Mouse (Mus musculus): ENCODE data around the gene Pih1d1. TPM values are rescaled to one million over a fixed set of nuclear protein-coding genes. Genes with fewer than 3 reads are reported as not detected.

The Pih1d1 gene
- polyA plus RNA-seq, 1 experiment from 2014 or later, result 42.3 TPM

DNA sequence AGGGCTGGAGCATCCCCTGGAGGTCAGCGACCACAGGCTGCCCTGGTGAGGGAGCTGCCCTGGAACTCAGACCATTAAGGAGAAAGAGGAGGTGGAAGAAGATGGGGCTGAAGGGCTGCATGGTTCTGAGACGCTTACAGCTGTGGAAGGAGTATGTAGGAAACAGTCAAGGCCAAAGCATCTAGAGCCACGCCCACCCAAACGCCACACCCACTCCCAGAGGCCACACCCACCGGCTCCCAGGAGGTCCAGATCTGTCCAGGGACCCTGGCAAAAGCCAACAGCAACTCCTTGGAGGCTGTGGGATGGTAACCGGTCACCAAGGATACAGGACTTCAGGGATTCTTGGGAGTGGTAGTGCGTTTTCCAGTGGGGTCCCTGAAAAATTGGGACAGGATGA lies 24.4 kb downstream of the Pih1d1 start:
- no peak for ATAC-seq (ENCODE audit: low read depth)
- H3K9me3 ChIP-seq (replicated peaks; ENCODE audit: control insufficient read depth, low read length), result no peaks in the 10 kb centered on the region
- H3K4me3 ChIP-seq (ENCODE audit: low read depth, low read length), result no peak overlapping the region
- WGBS (ENCODE audit: insufficient replicate concordance), result 18% methylated on average over 7 of the region's 7 CpGs
- H3K4me1 ChIP-seq (ENCODE audit: control insufficient read depth, low read depth, low read length), result peaks cover 10% of the 10 kb centered on the region
- H3K9ac ChIP-seq (ENCODE audit: low read depth, low read length), result no peak overlapping the region
- H3K36me3 ChIP-seq (ENCODE audit: control insufficient read depth, insufficient read depth), result no peaks in the 10 kb centered on the region
- no peak overlapping the region for H3K4me2 ChIP-seq (ENCODE audit: low read depth, low read length)
- no peak overlapping the region for H3K27ac ChIP-seq (ENCODE audit: low read length)
- H3K27me3 ChIP-seq (ENCODE audit: control insufficient read depth, insufficient read depth, low read depth, low read length), result peaks cover 97% of the 10 kb centered on the region

DNA sequence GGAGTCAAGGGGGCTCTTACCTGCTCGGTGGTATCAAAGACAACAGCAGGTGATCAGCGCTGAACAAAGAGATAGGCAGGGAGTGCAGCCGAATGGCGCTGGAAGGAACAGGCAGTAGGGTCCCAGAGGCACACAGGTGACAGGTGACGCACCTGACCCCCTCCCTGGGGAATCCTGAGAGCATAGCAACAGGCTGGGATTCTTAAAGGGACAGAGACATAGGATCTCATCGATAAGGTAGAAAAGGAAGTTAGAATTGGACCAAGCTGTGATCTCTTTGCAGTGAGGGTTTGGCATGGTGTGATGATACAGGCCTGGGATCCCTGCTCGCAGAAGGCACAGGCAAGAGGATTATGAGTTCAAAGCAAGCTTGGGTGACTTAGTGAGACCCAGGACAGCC lies 25.4 kb downstream of the Pih1d1 start, which contains the start of gene Gfy:
Gfy (minus strand) TSS at position 101 of the 400 bp plus-strand sequence.
- no peak within 1 kb of the TSS for H3K4me2 ChIP-seq (ENCODE audit: low read depth, low read length)
- no peak within 1 kb of the TSS for H3K4me3 ChIP-seq (ENCODE audit: low read depth, low read length)
- WGBS (ENCODE audit: insufficient replicate concordance), result 25% methylated on average over 7 of the region's 7 CpGs
- no peaks in the 10 kb centered on the region for H3K9me3 ChIP-seq (replicated peaks; ENCODE audit: control insufficient read depth, low read length)
- no peak within 1 kb of the TSS for H3K27ac ChIP-seq (ENCODE audit: low read length)
- ATAC-seq (ENCODE audit: low read depth), result no peak
- no peak within 1 kb of the TSS for H3K9ac ChIP-seq (ENCODE audit: low read depth, low read length)
- peaks cover 99% of the 10 kb centered on the region for H3K27me3 ChIP-seq (ENCODE audit: control insufficient read depth, insufficient read depth, low read depth, low read length)
- no peaks in the 10 kb centered on the region for H3K36me3 ChIP-seq (ENCODE audit: control insufficient read depth, insufficient read depth)
- peaks cover 10% of the 10 kb centered on the region for H3K4me1 ChIP-seq (ENCODE audit: control insufficient read depth, low read depth, low read length)

DNA sequence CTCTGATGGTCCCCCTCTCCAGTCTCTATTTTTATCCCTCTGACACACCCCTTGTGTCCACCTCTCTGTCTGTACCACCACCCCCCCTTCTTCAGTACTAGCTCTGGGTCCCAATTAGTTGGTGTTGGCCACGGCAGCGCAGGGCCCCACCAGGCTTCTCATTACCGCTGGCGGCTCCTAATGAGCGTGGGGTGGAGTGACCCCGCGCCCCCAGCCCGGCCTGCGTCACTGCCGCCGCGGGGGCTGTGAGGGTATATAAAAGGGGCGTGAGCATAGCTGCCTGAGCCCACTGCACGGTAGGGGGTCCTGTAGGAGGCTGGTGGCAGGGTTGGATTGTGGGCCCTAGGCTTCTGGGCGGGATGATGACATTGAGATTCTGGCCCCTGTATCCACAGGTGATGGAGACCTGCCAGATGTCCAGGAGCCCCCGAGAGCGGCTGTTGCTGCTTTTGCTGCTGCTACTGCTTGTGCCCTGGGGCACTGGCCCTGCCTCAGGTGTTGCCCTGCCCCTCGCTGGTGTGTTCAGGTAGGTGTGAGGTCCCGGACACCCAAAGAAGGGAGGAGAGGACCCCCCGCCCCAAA lies 26.9 kb downstream of the Pih1d1 start, which contains the start of gene Pth2:
Pth2 (plus strand) TSS at position 100 of the 582 bp plus-strand sequence.
- Histone ChIP-seq H3K27ac (ENCODE audit: low read length) (no peak within 1 kb of the TSS), H3K36me3 (ENCODE audit: control insufficient read depth, insufficient read depth) (no peaks in the 10 kb centered on the region), H3K4me1 (ENCODE audit: control insufficient read depth, low read depth, low read length) (peaks cover 10% of the 10 kb centered on the region), H3K4me3 (ENCODE audit: low read depth, low read length) (peak within 1 kb of the TSS; percentile 47; the same call in 1 of the 2 replicates), H3K9me3 (replicated peaks; ENCODE audit: control insufficient read depth, low read length) (no peaks in the 10 kb centered on the region), H3K9ac (ENCODE audit: low read depth, low read length) (no peak within 1 kb of the TSS), H3K27me3 (ENCODE audit: control insufficient read depth, insufficient read depth, low read depth, low read length) (peaks cover 96% of the 10 kb centered on the region), H3K4me2 (ENCODE audit: low read depth, low read length) (peak within 1 kb of the TSS; percentile 71)
- ATAC-seq (ENCODE audit: low read depth), result no peak
- 22% methylated on average over 20 of the region's 20 CpGs for WGBS (ENCODE audit: insufficient replicate concordance)

DNA sequence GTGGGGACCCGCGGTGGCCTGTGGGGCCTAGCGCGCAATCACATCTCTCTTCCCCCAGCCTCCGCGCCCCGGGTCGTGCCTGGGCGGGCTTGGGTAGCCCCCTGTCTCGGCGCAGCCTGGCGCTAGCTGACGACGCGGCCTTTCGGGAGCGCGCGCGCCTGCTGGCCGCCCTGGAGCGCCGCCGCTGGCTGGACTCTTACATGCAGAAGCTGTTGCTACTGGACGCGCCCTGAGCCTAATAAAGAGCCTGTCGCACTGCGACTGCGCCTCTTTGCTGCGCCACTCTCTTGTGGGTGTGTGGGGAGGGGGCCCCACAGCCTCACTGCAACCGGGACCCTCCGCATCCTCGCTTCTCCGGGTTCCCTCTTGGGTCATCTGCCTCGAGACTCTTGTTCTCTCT lies 27.4 kb downstream of the Pih1d1 start:
- Histone ChIP-seq H3K27ac (ENCODE audit: low read length) (no peak overlapping the region), H3K9me3 (replicated peaks; ENCODE audit: control insufficient read depth, low read length) (no peaks in the 10 kb centered on the region), H3K4me2 (ENCODE audit: low read depth, low read length) (peak overlapping the region; percentile 71), H3K27me3 (ENCODE audit: control insufficient read depth, insufficient read depth, low read depth, low read length) (peaks cover 96% of the 10 kb centered on the region), H3K9ac (ENCODE audit: low read depth, low read length) (no peak overlapping the region), H3K4me3 (ENCODE audit: low read depth, low read length) (peak overlapping the region; percentile 47; the same call in 1 of the 2 replicates), H3K4me1 (ENCODE audit: control insufficient read depth, low read depth, low read length) (peaks cover 10% of the 10 kb centered on the region), H3K36me3 (ENCODE audit: control insufficient read depth, insufficient read depth) (no peaks in the 10 kb centered on the region)
- ATAC-seq (ENCODE audit: low read depth), result no peak
- 4% methylated on average over 35 of the region's 35 CpGs for WGBS (ENCODE audit: insufficient replicate concordance)

DNA sequence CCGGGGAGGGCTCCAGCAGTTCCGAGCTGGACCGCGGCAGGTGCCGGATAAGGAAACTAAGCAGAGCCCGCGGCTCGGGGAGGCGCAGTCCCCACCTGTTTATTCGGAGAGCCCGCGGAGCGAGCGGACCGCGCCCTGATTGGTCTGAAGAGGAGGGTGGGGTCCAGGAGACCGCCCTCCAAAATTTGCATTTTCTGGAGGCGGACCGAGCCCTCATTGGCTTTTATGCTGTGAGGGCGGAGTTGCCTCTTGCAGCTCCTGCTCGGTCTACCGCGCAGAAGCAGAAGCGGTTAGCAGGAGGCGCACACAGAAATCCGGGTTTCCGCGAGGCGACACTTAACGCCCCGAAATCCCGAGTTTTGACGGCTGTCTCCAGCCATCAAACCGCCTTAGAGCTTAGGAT lies 28.1 kb downstream of the Pih1d1 start:
- Histone ChIP-seq H3K4me3 (ENCODE audit: low read depth, low read length) (peak overlapping the region; percentile 47), H3K36me3 (ENCODE audit: control insufficient read depth, insufficient read depth) (no peaks in the 10 kb centered on the region), H3K27me3 (ENCODE audit: control insufficient read depth, insufficient read depth, low read depth, low read length) (peaks cover 96% of the 10 kb centered on the region), H3K9me3 (replicated peaks; ENCODE audit: control insufficient read depth, low read length) (no peaks in the 10 kb centered on the region), H3K4me1 (ENCODE audit: control insufficient read depth, low read depth, low read length) (peaks cover 10% of the 10 kb centered on the region), H3K4me2 (ENCODE audit: low read depth, low read length) (peak overlapping the region; percentile 71), H3K27ac (ENCODE audit: low read length) (no peak overlapping the region), H3K9ac (ENCODE audit: low read depth, low read length) (no peak overlapping the region)
- ATAC-seq (ENCODE audit: low read depth), result peak; percentile 94
- 0% methylated on average over 34 of the region's 34 CpGs for WGBS (ENCODE audit: insufficient replicate concordance)

DNA sequence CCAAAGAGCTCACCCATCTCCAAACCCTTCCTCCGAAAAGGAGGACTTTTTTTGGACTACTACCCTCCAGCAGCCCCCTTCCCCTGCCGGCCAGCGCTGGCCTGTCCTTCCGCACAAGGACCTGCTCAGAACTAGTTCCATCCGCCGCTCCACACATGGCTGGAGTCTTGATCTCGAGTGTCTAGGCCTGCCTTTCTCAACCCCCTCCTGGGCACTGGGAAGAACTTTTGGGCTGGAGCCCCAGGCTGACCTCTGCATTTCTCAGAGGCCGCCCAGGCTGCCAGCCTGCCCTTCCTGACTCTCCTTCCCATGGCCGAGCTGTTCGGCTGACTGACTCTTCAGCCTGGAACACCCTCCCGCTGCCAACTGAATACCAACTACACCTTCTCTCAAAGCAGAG lies 28.5 kb downstream of the Pih1d1 start:
- Histone ChIP-seq H3K4me2 (ENCODE audit: low read depth, low read length) (peak overlapping the region; percentile 71), H3K9me3 (replicated peaks; ENCODE audit: control insufficient read depth, low read length) (no peaks in the 10 kb centered on the region), H3K36me3 (ENCODE audit: control insufficient read depth, insufficient read depth) (no peaks in the 10 kb centered on the region), H3K4me3 (ENCODE audit: low read depth, low read length) (peak overlapping the region; percentile 27), H3K4me1 (ENCODE audit: control insufficient read depth, low read depth, low read length) (peaks cover 10% of the 10 kb centered on the region), H3K27ac (ENCODE audit: low read length) (no peak overlapping the region), H3K27me3 (ENCODE audit: control insufficient read depth, insufficient read depth, low read depth, low read length) (peaks cover 93% of the 10 kb centered on the region), H3K9ac (ENCODE audit: low read depth, low read length) (no peak overlapping the region)
- 12% methylated on average over 11 of the region's 11 CpGs for WGBS (ENCODE audit: insufficient replicate concordance)
- ATAC-seq (ENCODE audit: low read depth), result no peak

DNA sequence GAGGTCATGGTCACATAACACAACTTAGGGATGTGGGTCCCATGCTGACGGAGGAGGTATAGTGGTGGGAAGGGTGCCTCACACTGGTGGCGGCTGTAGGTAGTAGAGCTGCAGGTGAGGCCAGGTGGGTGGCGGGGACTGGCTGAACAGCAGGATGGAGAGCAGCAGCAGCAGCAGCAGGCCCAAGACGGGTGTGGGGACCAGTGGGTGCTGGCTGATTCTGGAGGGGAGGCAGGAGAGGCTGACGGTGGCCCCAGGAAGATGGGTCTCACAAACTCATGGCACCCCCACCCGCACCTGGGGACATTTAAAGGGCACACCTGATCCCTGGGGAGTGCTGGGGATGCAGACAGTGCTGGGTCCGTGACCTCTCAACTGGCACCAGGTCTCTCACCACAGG lies 29.6 kb downstream of the Pih1d1 start:
- H3K9ac ChIP-seq (ENCODE audit: low read depth, low read length), result no peak overlapping the region
- 45% methylated on average over 7 of the region's 7 CpGs for WGBS (ENCODE audit: insufficient replicate concordance)
- no peaks in the 10 kb centered on the region for H3K9me3 ChIP-seq (replicated peaks; ENCODE audit: control insufficient read depth, low read length)
- peaks cover 82% of the 10 kb centered on the region for H3K27me3 ChIP-seq (ENCODE audit: control insufficient read depth, insufficient read depth, low read depth, low read length)
- H3K4me2 ChIP-seq (ENCODE audit: low read depth, low read length), result no peak overlapping the region
- H3K4me1 ChIP-seq (ENCODE audit: control insufficient read depth, low read depth, low read length), result peaks cover 10% of the 10 kb centered on the region
- H3K4me3 ChIP-seq (ENCODE audit: low read depth, low read length), result no peak overlapping the region
- H3K27ac ChIP-seq (ENCODE audit: low read length), result no peak overlapping the region
- no peaks in the 10 kb centered on the region for H3K36me3 ChIP-seq (ENCODE audit: control insufficient read depth, insufficient read depth)
- ATAC-seq (ENCODE audit: low read depth), result no peak

DNA sequence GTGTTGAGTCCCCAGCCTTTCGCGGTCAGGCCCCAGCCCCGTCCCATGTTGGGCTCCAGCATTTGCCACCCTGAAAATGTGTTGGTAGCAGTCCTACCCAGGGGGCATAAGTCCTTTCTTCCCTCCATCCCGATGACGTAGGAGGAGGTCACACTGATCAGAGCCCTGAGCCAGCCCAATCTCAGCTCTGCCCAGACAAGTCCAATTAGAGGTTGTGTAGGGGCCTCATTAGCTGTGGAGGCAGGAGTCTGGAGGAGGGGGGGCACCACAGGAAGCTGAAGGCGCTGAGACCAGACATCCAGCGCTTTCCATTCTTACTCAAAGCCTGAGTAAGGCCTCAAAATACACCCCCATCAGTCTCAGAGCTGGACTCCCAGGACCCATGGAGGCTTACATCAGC lies 31.8 kb downstream of the Pih1d1 start:
- Histone ChIP-seq H3K4me1 (ENCODE audit: control insufficient read depth, low read depth, low read length) (peaks cover 10% of the 10 kb centered on the region), H3K27me3 (ENCODE audit: control insufficient read depth, insufficient read depth, low read depth, low read length) (peaks cover 70% of the 10 kb centered on the region), H3K4me2 (ENCODE audit: low read depth, low read length) (no peak overlapping the region), H3K27ac (ENCODE audit: low read length) (no peak overlapping the region), H3K4me3 (ENCODE audit: low read depth, low read length) (no peak overlapping the region), H3K36me3 (ENCODE audit: control insufficient read depth, insufficient read depth) (no peaks in the 10 kb centered on the region), H3K9ac (ENCODE audit: low read depth, low read length) (no peak overlapping the region), H3K9me3 (replicated peaks; ENCODE audit: control insufficient read depth, low read length) (no peaks in the 10 kb centered on the region)
- 62% methylated on average over 7 of the region's 7 CpGs for WGBS (ENCODE audit: insufficient replicate concordance)
- no peak for ATAC-seq (ENCODE audit: low read depth)

DNA sequence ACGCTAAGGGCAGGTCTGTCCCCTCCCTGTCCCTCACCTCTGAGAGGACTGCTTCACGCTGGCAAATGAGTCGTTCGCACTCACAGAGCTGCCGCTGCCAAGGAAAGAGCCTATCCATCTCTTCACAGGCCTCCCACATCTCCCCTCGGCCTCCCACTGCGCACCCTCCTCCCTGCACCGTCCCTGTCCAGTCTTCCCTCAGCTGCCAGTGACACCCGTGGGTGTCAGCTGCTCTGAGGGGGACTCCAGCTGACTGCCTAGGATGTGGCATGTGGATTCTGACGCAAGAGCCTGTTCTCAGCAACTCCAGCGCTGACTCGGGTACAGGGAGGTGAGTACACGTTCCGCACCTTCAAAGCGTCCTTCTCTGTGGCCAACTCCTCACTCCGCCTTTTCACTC lies 35.5 kb downstream of the Pih1d1 start:
- Histone ChIP-seq H3K4me3 (ENCODE audit: low read depth, low read length) (no peak overlapping the region), H3K27me3 (ENCODE audit: control insufficient read depth, insufficient read depth, low read depth, low read length) (peaks cover 39% of the 10 kb centered on the region), H3K9me3 (replicated peaks; ENCODE audit: control insufficient read depth, low read length) (no peaks in the 10 kb centered on the region), H3K27ac (ENCODE audit: low read length) (no peak overlapping the region), H3K9ac (ENCODE audit: low read depth, low read length) (no peak overlapping the region), H3K36me3 (ENCODE audit: control insufficient read depth, insufficient read depth) (no peaks in the 10 kb centered on the region), H3K4me2 (ENCODE audit: low read depth, low read length) (no peak overlapping the region), H3K4me1 (ENCODE audit: control insufficient read depth, low read depth, low read length) (no peaks in the 10 kb centered on the region)
- WGBS (ENCODE audit: insufficient replicate concordance), result 49% methylated on average over 16 of the region's 16 CpGs
- no peak for ATAC-seq (ENCODE audit: low read depth)
